23 mouse cellular contexts compared by ENCODE assay signal in the genomic region with DNA sequence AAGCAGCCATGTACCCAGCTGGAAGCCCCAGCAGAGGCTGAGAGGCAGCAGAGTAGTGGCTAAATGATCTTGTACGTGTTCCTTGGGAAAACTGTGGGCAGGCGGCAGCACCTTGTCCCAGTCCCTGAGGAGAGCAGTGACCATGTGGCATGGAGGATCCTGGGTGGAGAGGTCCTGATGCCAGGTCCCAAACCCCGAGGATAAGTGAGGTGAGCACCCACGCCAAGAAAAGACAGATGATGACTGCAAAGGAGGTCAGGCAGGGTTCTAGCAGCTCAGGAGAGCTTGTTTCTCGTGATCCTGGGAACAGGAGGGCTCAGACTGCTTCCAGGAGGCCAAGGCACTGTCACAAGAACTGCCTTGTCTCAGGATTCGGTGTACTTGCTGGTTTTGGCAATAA. TPM values are rescaled to one million over a fixed set of nuclear protein-coding genes. Genes with fewer than 3 reads are reported as not detected.
DNase-seq lines count a peak whose midpoint lies in the region; ATAC-seq and TF ChIP-seq lines count a peak whose summit lies in the region.
"Had no signal": no experiment of that assay in that cellular context is flagged by ENCODE, and none has a peak within 500 bp of the region (broad histone marks: within the 10 kb centered on the region; RNA-seq: fewer than 3 reads in every experiment).

No protein-coding gene starts in this region.

- no peaks in the 10 kb centered on the region for H3K27me3 ChIP-seq in testis, adult 2 months (ENCODE audit: control insufficient read depth, insufficient read depth, low read length)
- H3K27me3 ChIP-seq: forebrain, embryonic 15.5 days; heart, embryonic 12.5 days; hindbrain, embryonic 15.5 days had no signal

- no peak overlapping the region for H3K27ac ChIP-seq in testis, adult 2 months (ENCODE audit: control insufficient read depth, insufficient read depth, low read depth, low read length)
- H3K27ac ChIP-seq in embryonic fibroblast, embryonic 13.5 days (ENCODE audit: insufficient read depth, low read length) = peak overlapping the region; percentile 27; the same call in 1 of the 2 replicates
- H3K27ac ChIP-seq: embryonic facial prominence, embryonic 10.5 days; forebrain, embryonic 15.5 days; heart, adult 2 months; hindbrain, embryonic 15.5 days had no signal

- no peak for DNase-seq in cerebellum, postnatal 14 days
- no peak for DNase-seq in testis, postnatal 10 days (ENCODE audit: low spot score)
- no peak for DNase-seq in heart, postnatal 25 days (ENCODE audit: low spot score)
- DNase-seq in heart, adult 8-10 months (ENCODE audit: low spot score) = no peak
- DNase-seq: adrenal gland, postnatal 10 days; B cell, adult 2 months; gastrocnemius, postnatal 10 days; heart, adult 2 months; heart, postnatal 36 days; kidney, adult 8-10 months had no signal

- H3K36me3 ChIP-seq in testis, adult 2 months (ENCODE audit: control insufficient read depth, insufficient read depth, low read length) = no peaks in the 10 kb centered on the region; the same call in 1 of the 2 replicates

- no peaks in the 10 kb centered on the region for H3K4me1 ChIP-seq in testis, adult 2 months (ENCODE audit: control insufficient read depth, insufficient read depth, low read length)
- peaks cover 6% of the 10 kb centered on the region; the same call in 1 of the 2 replicates for H3K4me1 ChIP-seq in embryonic fibroblast, embryonic 13.5 days (ENCODE audit: control insufficient read depth, insufficient read depth, low read length)
- H3K4me1 ChIP-seq: heart, embryonic 12.5 days; hindbrain, embryonic 15.5 days had no signal

- TF ChIP-seq CTCF in testis, adult 2 months (IDR thresholded peaks at IDR 0.05; ENCODE audit: control insufficient read depth, insufficient read depth, insufficient replicate concordance, low read depth, low read length) = no peak
- TF ChIP-seq CTCF in embryonic fibroblast, embryonic 13.5 days (IDR thresholded peaks at IDR 0.05; ENCODE audit: borderline replicate concordance, insufficient read depth, low read length) = no peak

- no peak for TF ChIP-seq POLR2A in testis, adult 2 months (IDR thresholded peaks at IDR 0.05; ENCODE audit: control insufficient read depth, low read depth, low read length)
- no peak for TF ChIP-seq POLR2A in embryonic fibroblast, embryonic 13.5 days (IDR thresholded peaks at IDR 0.05; ENCODE audit: low read depth, low read length)

- intact Hi-C loops in heart, postnatal 25 days (cut with DNase I) = no loop called here

- ATAC-seq in cerebellum, adult (ENCODE audit: insufficient number of reproducible peaks, low FRiP score, low TSS enrichment) = peak; percentile 36; the same call in 1 of the 2 replicates
- ATAC-seq: CD4-positive, CD25-positive, alpha-beta regulatory T cell, adult 4 months; forebrain, embryonic 15.5 days; inflammation-experienced regulatory T-cells, adult 6 months; intestine, postnatal 0 days had no signal

- H3K4me3 ChIP-seq in testis, adult 2 months (ENCODE audit: control insufficient read depth, low read depth, low read length) = peak overlapping the region; percentile 46
- no peak overlapping the region for H3K4me3 ChIP-seq in embryonic fibroblast, embryonic 13.5 days (ENCODE audit: insufficient read depth, low read length)
- H3K4me3 ChIP-seq: embryonic facial prominence, embryonic 10.5 days; erythroblast, embryonic 14.5 days; forebrain, embryonic 15.5 days; heart, adult 2 months; heart, embryonic 12.5 days; hindbrain, embryonic 15.5 days had no signal

RNA-seq across cellular contexts. Expression of a gene that starts 42.5 kb away (rescaled TPM):
- 2.1 and 3.7 TPM in 2 replicates for polyA plus RNA-seq in testis, adult 2 months (2012; rRNA removed)
- polyA plus RNA-seq in embryonic fibroblast, embryonic 13.5 days (2011; ENCODE audit: insufficient read length, low read depth, missing spikeins) = 182 and 264 TPM in 2 replicates
- total RNA-seq in heart, postnatal 25 days (2021) = 1 to 10 TPM; 1.8 to 2.0 TPM
- total RNA-seq in heart, adult 8-10 months (2022) = 1 to 10 TPM in 3 of 4 experiments, under 1 TPM in 1; 0.88 to 1.1 (median 1.1) TPM
- polyA plus RNA-seq: CD4-positive, CD25-positive, alpha-beta regulatory T cell, adult 4 months; forebrain, embryonic 11.5 days; G1E; inflammation-experienced regulatory T-cells, adult 6 months had no signal

RNA-seq across cellular contexts. Expression of a gene that starts 51.9 kb away (rescaled TPM):
- polyA plus RNA-seq in testis, adult 2 months (2012; rRNA removed) = 57.2 and 68.1 TPM in 2 replicates
- 89.0 and 100 TPM in 2 replicates for polyA plus RNA-seq in embryonic fibroblast, embryonic 13.5 days (2011; ENCODE audit: insufficient read length, low read depth, missing spikeins)
- 10 to 100 TPM; 28.4 to 34.6 TPM for total RNA-seq in heart, postnatal 25 days (2021)
- 10 to 100 TPM; 36.3 to 41.1 (median 40.7) TPM for total RNA-seq in heart, adult 8-10 months (2022)

RNA-seq across cellular contexts. Expression of a gene that starts 51.9 kb away (rescaled TPM):
- 66.6 and 79.6 TPM in 2 replicates for polyA plus RNA-seq in testis, adult 2 months (2012; rRNA removed)
- 29.0 and 29.4 TPM in 2 replicates for polyA plus RNA-seq in embryonic fibroblast, embryonic 13.5 days (2011; ENCODE audit: insufficient read length, low read depth, missing spikeins)
- 10 to 100 TPM; 37.2 to 38.5 TPM for total RNA-seq in heart, postnatal 25 days (2021)
- total RNA-seq in heart, adult 8-10 months (2022) = 10 to 100 TPM; 48.3 to 63.3 (median 50.8) TPM
